Mouse (Mus musculus): Measurements from ENCODE around the gene Cirbp. TPM values are rescaled to one million over a fixed set of nuclear protein-coding genes. Genes with fewer than 3 reads are reported as not detected.

Gene Cirbp
- polyA plus RNA-seq, 1 experiment from 2014 or later: 87.0 TPM

DNA sequence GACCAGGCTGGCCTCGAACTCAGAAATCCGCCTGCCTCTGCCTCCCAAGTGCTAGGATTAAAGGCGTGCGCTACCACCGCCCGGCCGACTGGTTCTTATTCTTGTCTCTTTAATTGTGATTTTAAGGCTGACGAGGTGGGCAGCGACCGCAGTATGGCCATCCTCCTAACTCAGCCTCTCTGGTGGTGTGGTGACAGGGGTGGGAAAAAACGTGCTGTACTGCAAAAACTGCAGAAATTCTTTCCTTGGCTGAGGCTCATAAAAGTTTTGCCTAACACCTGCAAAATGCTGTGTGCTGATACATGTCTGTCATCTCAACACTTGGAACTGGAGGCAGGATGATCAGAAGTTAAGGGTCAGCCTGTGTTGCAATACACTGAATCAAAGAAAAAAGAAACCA lies 7.6 kb downstream of the Cirbp start:
- whole genome bisulfite sequencing (ENCODE audit: insufficient replicate concordance): 2% methylated on average over 11 of the region's 11 CpGs
- Histone ChIP-seq H3K36me3 (replicated peaks; ENCODE audit: insufficient read depth, low read length) (peaks cover 25% of the 10 kb centered on the region), H3K9ac (replicated peaks) (peak overlapping the region; percentile 69), H3K4me2 (ENCODE audit: low read depth, low read length) (peak overlapping the region; percentile 74), H3K27ac (ENCODE audit: low read depth) (peak overlapping the region; percentile 97), H3K9me3 (ENCODE audit: low read length) (no peaks in the 10 kb centered on the region), H3K4me1 (ENCODE audit: insufficient read depth) (peaks cover 27% of the 10 kb centered on the region), H3K27me3 (ENCODE audit: insufficient read depth, low read length) (peaks cover 5% of the 10 kb centered on the region; the same call in 1 of the 2 replicates), H3K4me3 (ENCODE audit: low read depth, low read length) (peak overlapping the region; percentile 68)
- DNase-seq (no peak), ATAC-seq (no peak)
- TF ChIP-seq EP300 (IDR thresholded peaks at IDR 0.05; ENCODE audit: low read depth) (no peak), CTCF (IDR thresholded peaks at IDR 0.05; ENCODE audit: low read depth) (no peak)

DNA sequence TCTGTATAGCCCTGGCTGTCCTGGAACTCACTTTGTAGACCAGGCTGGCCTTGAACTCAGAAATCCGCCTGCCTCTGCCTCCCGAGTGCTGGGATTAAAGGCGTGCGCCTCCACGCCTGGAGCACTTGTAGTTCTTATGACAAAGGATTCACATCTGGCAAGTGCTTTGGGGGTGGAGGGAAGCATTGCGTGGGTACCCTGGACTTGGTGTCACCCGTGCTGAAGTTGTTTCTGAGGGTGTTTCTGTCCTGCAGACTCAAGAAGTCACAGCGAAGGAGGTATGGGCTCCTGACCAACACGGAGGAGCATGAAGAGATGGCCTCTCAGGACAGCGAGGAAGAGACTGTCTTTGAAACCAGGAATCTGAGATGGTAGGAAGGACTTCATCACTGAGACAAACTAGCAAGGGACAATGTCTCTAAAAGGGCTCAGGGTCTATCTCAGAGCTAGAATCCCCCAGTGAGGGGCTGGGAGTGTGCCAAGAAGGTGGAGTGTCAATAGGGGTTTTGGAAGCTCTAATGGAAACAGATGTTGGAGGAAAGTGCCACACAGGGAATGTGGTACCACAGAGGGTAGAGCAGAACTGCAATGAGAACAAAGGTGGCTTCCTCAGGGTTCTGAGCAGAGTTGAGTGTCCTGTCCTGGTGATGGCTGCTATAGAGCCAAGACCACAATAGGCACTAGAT lies 8.3 kb downstream of the Cirbp start:
- H3K27ac ChIP-seq (ENCODE audit: low read depth): no peak overlapping the region
- TF ChIP-seq CTCF (IDR thresholded peaks at IDR 0.05; ENCODE audit: low read depth) (no peak), EP300 (IDR thresholded peaks at IDR 0.05; ENCODE audit: low read depth) (no peak)
- H3K27me3 ChIP-seq (ENCODE audit: insufficient read depth, low read length): peaks cover 13% of the 10 kb centered on the region
- H3K4me3 ChIP-seq (ENCODE audit: low read depth, low read length): no peak overlapping the region
- 77% methylated on average over 10 of the region's 10 CpGs for WGBS (ENCODE audit: insufficient replicate concordance)
- ATAC-seq: no peak
- peaks cover 21% of the 10 kb centered on the region for H3K4me1 ChIP-seq (ENCODE audit: insufficient read depth)
- DNase-seq: no peak
- no peak overlapping the region for H3K9ac ChIP-seq (replicated peaks)
- no peaks in the 10 kb centered on the region for H3K9me3 ChIP-seq (ENCODE audit: low read length)
- peaks cover 25% of the 10 kb centered on the region for H3K36me3 ChIP-seq (replicated peaks; ENCODE audit: insufficient read depth, low read length)
- H3K4me2 ChIP-seq (ENCODE audit: low read depth, low read length): no peak overlapping the region

DNA sequence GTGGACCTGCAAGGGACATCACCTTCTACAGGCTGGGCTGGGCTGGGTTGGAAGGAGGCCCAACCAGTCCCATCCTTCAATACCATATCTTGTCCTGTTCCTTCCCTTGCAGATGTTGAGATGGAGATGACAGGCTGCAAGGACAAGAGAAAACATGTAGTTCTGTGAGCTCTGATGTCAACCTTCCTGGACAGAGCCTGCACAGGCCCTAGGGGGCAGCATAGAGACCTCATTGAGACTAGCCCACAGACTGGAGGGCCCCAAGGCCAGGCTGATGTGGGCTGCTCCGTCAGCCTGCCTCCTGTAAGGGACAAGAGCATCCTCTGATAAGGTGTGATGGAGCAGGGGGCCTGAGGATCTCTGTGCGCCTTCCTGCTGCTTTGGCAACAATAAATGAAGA lies 8.9 kb downstream of the Cirbp start:
- H3K9me3 ChIP-seq (ENCODE audit: low read length): no peaks in the 10 kb centered on the region
- H3K27ac ChIP-seq (ENCODE audit: low read depth): no peak overlapping the region
- H3K4me3 ChIP-seq (ENCODE audit: low read depth, low read length): no peak overlapping the region
- H3K4me2 ChIP-seq (ENCODE audit: low read depth, low read length): no peak overlapping the region
- H3K36me3 ChIP-seq (replicated peaks; ENCODE audit: insufficient read depth, low read length): peaks cover 24% of the 10 kb centered on the region
- peak; percentile 67 for TF ChIP-seq CTCF (IDR thresholded peaks at IDR 0.05; ENCODE audit: low read depth)
- no peak for TF ChIP-seq EP300 (IDR thresholded peaks at IDR 0.05; ENCODE audit: low read depth)
- DNase-seq: peak; percentile 73
- H3K27me3 ChIP-seq (ENCODE audit: insufficient read depth, low read length): peaks cover 16% of the 10 kb centered on the region
- no peak overlapping the region for H3K9ac ChIP-seq (replicated peaks)
- WGBS (ENCODE audit: insufficient replicate concordance): 42% methylated on average over 2 of the region's 2 CpGs
- peaks cover 22% of the 10 kb centered on the region for H3K4me1 ChIP-seq (ENCODE audit: insufficient read depth)
- no peak for ATAC-seq

DNA sequence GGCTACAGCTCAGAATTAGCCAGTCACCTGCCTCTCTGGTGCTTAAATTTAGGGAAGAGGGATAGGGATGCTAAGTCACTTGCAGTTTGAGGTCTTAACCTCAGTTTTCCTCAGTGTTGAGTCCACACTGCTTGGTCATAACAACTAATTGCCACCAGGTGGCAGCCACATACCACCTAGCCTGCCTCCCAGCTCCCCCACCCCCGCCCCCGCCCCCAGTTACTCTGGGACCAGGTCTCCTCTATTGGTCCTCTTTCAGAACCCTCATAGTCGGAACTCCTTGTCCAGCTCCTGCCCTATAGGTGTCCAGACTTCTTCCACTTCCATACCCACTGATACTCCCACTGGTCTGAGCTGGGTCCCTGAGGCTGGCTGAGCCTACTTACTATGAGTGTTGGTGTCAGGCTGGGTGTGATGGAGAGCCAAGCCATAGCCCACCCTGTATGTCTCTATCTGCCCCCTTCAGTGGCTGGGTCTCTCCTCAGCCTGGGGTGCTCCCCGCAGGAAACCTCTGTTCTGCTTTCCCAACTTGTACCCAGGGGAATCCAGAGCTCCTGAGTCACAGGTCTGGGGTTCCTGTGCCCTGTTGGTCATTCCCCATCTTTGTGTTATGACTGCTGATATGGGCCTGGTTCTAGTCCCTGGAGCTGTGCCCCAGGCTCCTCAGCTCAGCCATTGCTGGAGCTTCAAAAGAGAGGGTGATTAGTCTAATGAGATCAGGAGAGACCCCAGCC lies 9.9 kb downstream of the Cirbp start:
- no peak for ATAC-seq
- no peaks in the 10 kb centered on the region for H3K9me3 ChIP-seq (ENCODE audit: low read length)
- H3K27ac ChIP-seq (ENCODE audit: low read depth): no peak overlapping the region
- H3K4me3 ChIP-seq (ENCODE audit: low read depth, low read length): no peak overlapping the region
- H3K27me3 ChIP-seq (ENCODE audit: insufficient read depth, low read length): peaks cover 26% of the 10 kb centered on the region
- H3K36me3 ChIP-seq (replicated peaks; ENCODE audit: insufficient read depth, low read length): peaks cover 14% of the 10 kb centered on the region
- 30% methylated on average over 4 of the region's 4 CpGs for WGBS (ENCODE audit: insufficient replicate concordance)
- peaks cover 17% of the 10 kb centered on the region for H3K4me1 ChIP-seq (ENCODE audit: insufficient read depth)
- H3K9ac ChIP-seq (replicated peaks): no peak overlapping the region
- DNase-seq: peak; percentile 66
- TF ChIP-seq CTCF (IDR thresholded peaks at IDR 0.05; ENCODE audit: low read depth) (peak; percentile 77), EP300 (IDR thresholded peaks at IDR 0.05; ENCODE audit: low read depth) (no peak)
- no peak overlapping the region for H3K4me2 ChIP-seq (ENCODE audit: low read depth, low read length)

DNA sequence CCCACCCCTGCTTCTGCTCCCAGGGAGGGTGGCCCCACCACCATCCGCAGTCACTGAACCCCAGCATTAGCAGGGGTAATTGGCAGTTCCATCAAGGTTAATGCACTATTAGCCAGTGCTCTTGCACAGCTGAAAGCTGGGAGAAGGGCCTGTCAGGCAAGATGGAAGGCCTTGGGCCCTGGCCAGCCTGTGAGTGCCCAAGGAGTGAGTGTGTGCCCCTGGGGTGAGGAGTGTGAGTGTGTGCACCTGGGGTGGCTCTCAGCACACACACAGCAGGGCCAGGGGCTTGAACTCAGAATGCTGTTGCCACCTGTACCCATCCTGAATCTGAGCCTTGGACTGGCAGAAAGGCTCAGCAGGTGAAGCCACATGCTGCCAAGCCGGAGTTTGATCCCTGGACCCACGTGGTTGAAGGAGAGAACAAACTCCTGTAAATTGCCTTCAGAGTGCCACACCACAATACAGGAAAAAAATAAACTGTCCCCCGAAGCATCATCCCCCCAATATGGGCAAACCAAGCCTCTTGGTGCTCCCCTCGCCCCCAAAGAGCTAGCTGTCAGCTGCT lies 10.6 kb downstream of the Cirbp start:
- Histone ChIP-seq H3K36me3 (replicated peaks; ENCODE audit: insufficient read depth, low read length) (peaks cover 9% of the 10 kb centered on the region; the same call in 1 of the 2 replicates), H3K4me3 (ENCODE audit: low read depth, low read length) (no peak overlapping the region), H3K9ac (replicated peaks) (no peak overlapping the region), H3K9me3 (ENCODE audit: low read length) (no peaks in the 10 kb centered on the region), H3K27ac (ENCODE audit: low read depth) (no peak overlapping the region), H3K27me3 (ENCODE audit: insufficient read depth, low read length) (peaks cover 31% of the 10 kb centered on the region), H3K4me2 (ENCODE audit: low read depth, low read length) (no peak overlapping the region), H3K4me1 (ENCODE audit: insufficient read depth) (peaks cover 17% of the 10 kb centered on the region)
- 76% methylated on average over 5 of the region's 5 CpGs for WGBS (ENCODE audit: insufficient replicate concordance)
- DNase-seq (no peak), ATAC-seq (no peak)
- no peak for TF ChIP-seq CTCF (IDR thresholded peaks at IDR 0.05; ENCODE audit: low read depth)
- TF ChIP-seq EP300 (IDR thresholded peaks at IDR 0.05; ENCODE audit: low read depth): no peak
